Mouse (Mus musculus): ENCODE measurements around the gene Arnt. TPM values are rescaled to one million over a fixed set of nuclear protein-coding genes. Genes with fewer than 3 reads are reported as not detected.

Gene Arnt
- polyA plus RNA-seq, 1 experiment from 2014 or later, result 22.7 TPM

DNA sequence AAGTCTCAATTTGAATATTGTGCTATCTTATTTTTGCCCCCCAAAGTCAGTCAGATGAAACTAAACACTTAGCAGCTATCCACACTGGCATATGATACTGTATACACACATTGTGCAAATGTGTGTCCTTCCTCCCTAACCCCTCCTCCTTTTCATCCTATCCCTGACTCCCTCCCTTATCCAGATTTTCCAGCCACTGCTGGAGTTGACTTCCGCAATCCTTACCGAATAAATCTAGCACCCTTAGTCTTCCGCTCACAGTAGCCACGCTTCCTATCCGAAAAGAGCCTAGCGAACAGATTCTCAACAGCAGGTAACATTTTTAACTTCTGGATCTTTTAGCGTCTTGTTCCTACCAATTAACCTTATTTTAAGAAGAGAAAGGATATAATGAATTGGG, 64.8 kb downstream of the Arnt start, which contains the start of gene Ctsk:
Ctsk (plus strand) TSS at position 233 of the 400 bp plus-strand sequence.
- WGBS, result 76% methylated on average over 7 of the region's 7 CpGs
- peak within 1 kb of the TSS; percentile 36; the same call in 1 of the 2 replicates for H3K4me2 ChIP-seq (replicated peaks; ENCODE audit: low read depth, low read length)
- TF ChIP-seq CTCF (IDR thresholded peaks at IDR 0.05) (no peak), EP300 (IDR thresholded peaks at IDR 0.05) (no peak)
- H3K9ac ChIP-seq (replicated peaks; ENCODE audit: low read depth), result no peak within 1 kb of the TSS
- DNase-seq (ENCODE audit: low spot score), result peak; percentile 53
- H3K27ac ChIP-seq (ENCODE audit: low read length), result no peak within 1 kb of the TSS
- ATAC-seq, result peak; percentile 48
- no peak within 1 kb of the TSS for H3K4me3 ChIP-seq (ENCODE audit: low read depth, low read length)
- H3K9me3 ChIP-seq (ENCODE audit: low read length), result no peaks in the 10 kb centered on the region
- H3K4me1 ChIP-seq (ENCODE audit: insufficient read depth, low read depth, low read length), result no peaks in the 10 kb centered on the region
- H3K36me3 ChIP-seq (ENCODE audit: insufficient read depth, low read length), result peaks cover 13% of the 10 kb centered on the region
- H3K27me3 ChIP-seq (replicated peaks; ENCODE audit: insufficient read depth, low read length), result no peaks in the 10 kb centered on the region

DNA sequence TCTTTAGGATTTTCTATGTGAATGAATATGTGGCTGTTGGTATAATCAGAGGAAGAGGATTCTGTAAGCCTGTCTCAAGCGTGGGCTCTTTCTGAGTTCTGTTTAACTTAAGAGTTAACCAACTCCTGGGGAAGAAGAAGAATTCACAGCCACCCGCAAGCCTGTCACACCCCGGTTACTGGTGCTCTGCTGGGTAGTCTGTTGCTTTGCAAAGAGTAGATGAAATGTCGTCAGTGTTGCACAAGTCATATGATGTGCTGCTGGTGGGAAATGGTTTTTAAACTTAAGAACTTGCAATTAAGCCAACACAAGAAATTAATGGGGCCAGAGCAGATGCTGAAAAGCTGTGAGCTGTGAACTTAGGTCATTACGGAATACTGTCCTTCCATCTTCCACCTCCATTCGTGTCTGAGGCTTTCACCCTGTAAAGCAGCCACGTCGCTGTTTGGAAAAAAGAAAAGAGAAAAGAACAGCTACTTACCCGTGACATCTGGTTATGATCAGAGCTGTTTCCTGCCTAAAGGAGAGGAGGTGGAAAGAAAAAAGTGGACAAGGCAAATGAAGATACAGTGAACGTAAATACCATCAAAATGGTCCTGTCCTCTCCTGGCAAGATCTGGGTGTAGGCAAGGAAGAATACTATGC, 65.4 kb downstream of the Arnt start:
- Histone ChIP-seq H3K9ac (replicated peaks; ENCODE audit: low read depth) (no peak overlapping the region), H3K4me1 (ENCODE audit: insufficient read depth, low read depth, low read length) (no peaks in the 10 kb centered on the region), H3K36me3 (ENCODE audit: insufficient read depth, low read length) (peaks cover 9% of the 10 kb centered on the region), H3K27me3 (replicated peaks; ENCODE audit: insufficient read depth, low read length) (no peaks in the 10 kb centered on the region), H3K9me3 (ENCODE audit: low read length) (no peaks in the 10 kb centered on the region), H3K4me3 (ENCODE audit: low read depth, low read length) (no peak overlapping the region), H3K4me2 (replicated peaks; ENCODE audit: low read depth, low read length) (peak overlapping the region; percentile 36; the same call in 1 of the 2 replicates), H3K27ac (ENCODE audit: low read length) (no peak overlapping the region)
- WGBS, result 43% methylated on average over 10 of the region's 10 CpGs
- ATAC-seq (peak; percentile 43), DNase-seq (ENCODE audit: low spot score) (peak; percentile 61)
- TF ChIP-seq CTCF (IDR thresholded peaks at IDR 0.05) (no peak), EP300 (IDR thresholded peaks at IDR 0.05) (no peak)

DNA sequence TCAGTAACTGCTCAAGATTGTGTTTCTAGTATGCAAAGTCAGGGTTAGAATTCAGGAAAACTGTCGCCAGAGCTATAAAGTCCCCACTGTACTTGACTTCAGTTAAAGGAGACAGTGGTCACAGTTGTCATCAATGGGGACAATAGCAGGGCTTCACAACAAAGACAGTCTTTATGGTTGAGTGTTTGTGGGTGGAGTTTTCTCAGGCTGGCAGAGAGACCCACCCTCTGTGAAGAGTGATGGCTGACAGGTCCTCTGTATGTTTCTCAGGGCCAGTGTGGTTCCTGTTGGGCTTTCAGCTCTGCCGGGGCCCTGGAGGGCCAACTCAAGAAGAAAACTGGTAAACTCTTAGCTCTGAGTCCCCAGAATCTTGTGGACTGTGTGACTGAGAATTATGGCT, 68.1 kb downstream of the Arnt start:
- Histone ChIP-seq H3K9me3 (ENCODE audit: low read length) (no peaks in the 10 kb centered on the region), H3K4me3 (ENCODE audit: low read depth, low read length) (no peak overlapping the region), H3K27me3 (replicated peaks; ENCODE audit: insufficient read depth, low read length) (no peaks in the 10 kb centered on the region), H3K9ac (replicated peaks; ENCODE audit: low read depth) (no peak overlapping the region), H3K36me3 (ENCODE audit: insufficient read depth, low read length) (no peaks in the 10 kb centered on the region), H3K4me2 (replicated peaks; ENCODE audit: low read depth, low read length) (no peak overlapping the region), H3K27ac (ENCODE audit: low read length) (no peak overlapping the region), H3K4me1 (ENCODE audit: insufficient read depth, low read depth, low read length) (no peaks in the 10 kb centered on the region)
- DNase-seq (ENCODE audit: low spot score) (no peak), ATAC-seq (no peak)
- no peak for TF ChIP-seq CTCF (IDR thresholded peaks at IDR 0.05)
- no peak for TF ChIP-seq EP300 (IDR thresholded peaks at IDR 0.05)
- 72% methylated on average over 2 of the region's 2 CpGs for WGBS

DNA sequence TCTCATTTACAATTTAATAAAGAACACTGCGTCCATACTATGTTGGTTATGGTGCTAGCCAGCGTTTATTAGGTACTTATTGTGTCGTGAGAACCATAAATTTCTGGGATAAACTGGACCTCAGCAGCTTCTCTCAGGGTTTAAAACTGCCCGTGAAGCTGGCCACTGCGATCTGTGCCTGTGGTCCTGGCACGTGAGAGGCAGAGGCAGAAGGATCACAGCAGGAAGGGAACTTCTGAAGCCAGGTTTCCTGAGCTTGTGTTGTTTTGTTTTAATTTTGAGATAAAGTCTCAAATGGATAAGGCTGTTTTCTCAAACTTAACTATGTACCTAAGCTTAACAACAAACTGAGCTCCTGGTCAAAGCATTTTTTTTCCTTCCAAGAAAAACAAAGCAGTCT, 75.2 kb downstream of the Arnt start:
- no peaks in the 10 kb centered on the region for H3K36me3 ChIP-seq (ENCODE audit: insufficient read depth, low read length)
- H3K9me3 ChIP-seq (ENCODE audit: low read length), result no peaks in the 10 kb centered on the region
- H3K9ac ChIP-seq (replicated peaks; ENCODE audit: low read depth), result no peak overlapping the region
- H3K4me1 ChIP-seq (ENCODE audit: insufficient read depth, low read depth, low read length), result no peaks in the 10 kb centered on the region
- no peak overlapping the region for H3K4me3 ChIP-seq (ENCODE audit: low read depth, low read length)
- no peaks in the 10 kb centered on the region for H3K27me3 ChIP-seq (replicated peaks; ENCODE audit: insufficient read depth, low read length)
- DNase-seq (ENCODE audit: low spot score) (no peak), ATAC-seq (no peak)
- no peak overlapping the region for H3K4me2 ChIP-seq (replicated peaks; ENCODE audit: low read depth, low read length)
- WGBS, result 68% methylated on average over 6 of the region's 6 CpGs
- TF ChIP-seq CTCF (IDR thresholded peaks at IDR 0.05) (no peak), EP300 (IDR thresholded peaks at IDR 0.05) (no peak)
- H3K27ac ChIP-seq (ENCODE audit: low read length), result no peak overlapping the region

DNA sequence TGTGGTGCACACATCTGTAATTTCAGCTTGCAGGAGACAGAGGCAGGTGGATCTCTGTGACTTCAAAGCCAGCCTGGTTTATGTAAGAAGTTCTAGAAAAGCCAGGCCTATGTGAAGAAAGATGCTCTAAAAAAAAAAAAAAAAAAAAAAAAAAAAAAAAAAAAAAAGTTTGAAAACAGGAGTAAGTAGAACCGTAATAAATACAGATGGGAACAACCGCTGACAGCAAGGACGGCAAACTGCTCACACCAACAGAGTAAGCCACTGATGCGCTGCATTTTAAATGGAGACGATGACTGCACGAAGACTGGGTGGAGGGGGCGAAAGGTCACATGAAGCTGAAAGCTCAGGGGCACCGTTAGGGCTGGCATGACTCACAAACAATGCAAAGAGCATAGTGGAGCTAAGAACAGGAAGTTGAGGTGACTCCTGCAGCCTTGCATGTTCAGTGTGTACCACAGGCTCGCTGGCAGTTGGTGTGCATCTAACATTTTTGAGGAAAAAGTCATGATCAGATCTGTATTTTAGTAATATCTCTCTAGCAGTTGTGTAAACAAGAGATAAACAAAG, 77.5 kb downstream of the Arnt start:
- Histone ChIP-seq H3K4me3 (ENCODE audit: low read depth, low read length) (no peak overlapping the region), H3K27ac (ENCODE audit: low read length) (no peak overlapping the region), H3K27me3 (replicated peaks; ENCODE audit: insufficient read depth, low read length) (no peaks in the 10 kb centered on the region), H3K9me3 (ENCODE audit: low read length) (no peaks in the 10 kb centered on the region), H3K36me3 (ENCODE audit: insufficient read depth, low read length) (no peaks in the 10 kb centered on the region), H3K9ac (replicated peaks; ENCODE audit: low read depth) (no peak overlapping the region), H3K4me1 (ENCODE audit: insufficient read depth, low read depth, low read length) (no peaks in the 10 kb centered on the region), H3K4me2 (replicated peaks; ENCODE audit: low read depth, low read length) (no peak overlapping the region)
- DNase-seq (ENCODE audit: low spot score), result peak; percentile 45
- no peak for TF ChIP-seq EP300 (IDR thresholded peaks at IDR 0.05)
- no peak for TF ChIP-seq CTCF (IDR thresholded peaks at IDR 0.05)
- no peak for ATAC-seq
- WGBS, result 66% methylated on average over 9 of the region's 9 CpGs

DNA sequence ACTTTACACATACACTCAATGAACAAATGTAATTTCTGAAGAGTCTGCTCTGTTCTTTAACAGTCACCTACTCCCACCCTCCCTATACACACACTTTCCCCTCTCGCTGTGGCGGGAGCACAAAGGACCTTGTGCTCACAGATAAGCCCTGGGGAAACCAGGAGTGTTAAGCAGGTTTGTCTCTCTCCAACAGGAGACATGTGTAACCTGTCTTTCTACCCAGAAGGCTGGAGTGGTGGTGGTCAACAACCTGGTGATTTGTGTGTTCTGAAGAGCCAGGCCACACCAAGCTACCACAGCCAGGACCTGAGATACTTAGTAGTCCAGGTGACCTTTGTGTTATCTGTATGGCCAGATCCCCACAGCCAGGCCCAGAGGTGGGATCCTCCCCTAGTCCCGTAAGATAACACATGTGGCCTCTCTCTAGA, 82.4 kb downstream of the Arnt start:
- DNase-seq (ENCODE audit: low spot score), result no peak
- no peak overlapping the region for H3K4me2 ChIP-seq (replicated peaks; ENCODE audit: low read depth, low read length)
- 83% methylated on average over 3 of the region's 3 CpGs for WGBS
- no peak overlapping the region for H3K4me3 ChIP-seq (ENCODE audit: low read depth, low read length)
- TF ChIP-seq EP300 (IDR thresholded peaks at IDR 0.05), result no peak
- H3K9me3 ChIP-seq (ENCODE audit: low read length), result no peaks in the 10 kb centered on the region
- no peak overlapping the region for H3K9ac ChIP-seq (replicated peaks; ENCODE audit: low read depth)
- H3K27me3 ChIP-seq (replicated peaks; ENCODE audit: insufficient read depth, low read length), result no peaks in the 10 kb centered on the region
- no peak overlapping the region for H3K27ac ChIP-seq (ENCODE audit: low read length)
- no peaks in the 10 kb centered on the region for H3K36me3 ChIP-seq (ENCODE audit: insufficient read depth, low read length)
- H3K4me1 ChIP-seq (ENCODE audit: insufficient read depth, low read depth, low read length), result no peaks in the 10 kb centered on the region
- no peak for ATAC-seq
